Mouse (Mus musculus) lung, postnatal 10 days (tissue): ENCODE measurements around the gene Scrn1.
A peak's percentile ranks its signal among the peaks of the same experiment; 100 is the strongest.

ENCODE experiments used
- DNase-seq: peaks from one replicate; pipeline ENCODE4 v3.0.0; 2021

The Scrn1 gene

DNA sequence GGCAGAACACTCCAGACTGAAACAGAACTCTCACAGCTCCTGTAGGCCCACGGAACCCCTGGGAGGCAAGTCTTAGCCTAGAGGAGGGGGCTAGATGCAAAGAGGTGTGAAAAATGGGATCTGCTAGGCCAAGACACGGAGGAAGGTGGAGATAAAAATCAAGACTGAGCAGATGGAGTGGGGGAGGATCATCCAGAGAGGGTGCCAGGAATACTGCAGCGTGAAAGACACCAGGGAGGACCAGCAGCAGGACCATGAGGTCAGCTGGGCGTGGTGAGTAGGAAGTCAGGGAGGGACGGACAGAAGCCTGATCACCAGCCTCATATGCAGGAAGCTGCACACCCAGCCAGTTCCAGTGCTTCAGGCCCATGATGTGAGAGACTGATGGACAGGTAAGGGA, 47.5 kb downstream of the Scrn1 start:
- DNase-seq, result no peak

DNA sequence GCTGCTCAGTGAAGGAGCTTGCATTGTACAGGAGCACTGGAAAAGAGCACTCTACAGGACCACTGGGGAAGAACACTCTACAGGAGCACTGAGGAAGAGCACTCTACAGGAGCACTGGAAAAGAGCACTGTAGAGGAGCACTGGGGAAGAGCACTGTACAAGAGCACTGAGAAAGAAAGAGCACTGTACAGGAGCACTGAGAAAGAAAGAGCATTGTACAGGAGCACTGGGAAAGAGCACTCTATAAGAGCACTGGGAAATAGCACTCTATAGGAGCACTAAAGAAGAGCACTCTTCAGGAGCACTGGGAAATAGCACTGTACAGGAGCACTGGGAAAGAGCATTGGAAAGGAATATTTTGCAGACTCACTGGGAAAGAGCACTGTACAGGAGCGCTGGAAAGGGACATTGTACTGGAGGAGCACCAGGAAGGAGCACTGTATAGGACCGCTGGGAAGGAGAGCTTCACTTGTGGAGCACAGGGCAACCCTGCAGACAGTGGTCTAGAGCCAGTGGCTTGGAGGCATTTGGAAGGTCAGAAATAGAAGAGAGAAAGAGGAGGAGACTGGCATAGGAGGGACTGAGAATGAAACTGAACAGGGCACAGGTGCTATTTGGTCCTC, 49.7 kb downstream of the Scrn1 start:
- DNase-seq, result no peak

DNA sequence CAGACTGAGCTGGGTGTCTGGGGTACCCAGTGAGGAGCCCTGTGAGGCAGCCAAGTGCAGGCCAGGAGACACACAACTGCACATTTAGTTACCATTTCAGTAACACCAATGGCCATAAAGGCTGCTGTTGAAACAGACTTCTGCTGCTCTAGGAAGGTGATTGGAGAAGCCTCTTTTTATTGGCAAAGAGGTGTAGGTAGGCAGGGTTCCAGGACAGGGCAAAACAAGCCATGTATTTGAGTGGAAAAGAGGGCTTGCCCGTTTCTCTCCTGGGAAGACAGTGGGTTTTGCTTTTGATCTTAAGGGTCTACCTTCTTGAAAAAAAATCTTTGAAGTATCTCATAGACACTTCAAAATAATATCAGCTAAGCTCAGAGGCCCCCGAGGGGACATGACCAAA, 54.0 kb downstream of the Scrn1 start:
- DNase-seq, result no peak

DNA sequence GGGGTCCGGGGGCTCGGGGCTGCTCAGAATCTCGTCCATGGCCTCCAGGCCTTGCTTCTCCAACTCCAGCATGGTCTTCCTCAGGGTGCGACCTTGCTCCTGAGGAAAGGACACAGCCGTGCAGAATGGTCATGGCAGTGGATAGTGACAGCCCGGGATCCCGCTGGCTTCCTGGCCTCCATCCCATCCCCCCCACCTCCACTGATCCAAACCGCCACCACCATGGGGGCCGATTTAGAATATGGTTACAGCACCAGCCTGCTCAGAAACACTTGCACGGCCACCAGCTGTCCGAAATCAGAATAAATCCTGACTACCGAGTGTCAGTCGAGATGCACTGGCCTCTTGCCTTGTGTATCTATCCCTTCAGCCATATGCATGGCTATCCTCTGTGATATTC, 57.0 kb downstream of the Scrn1 start:
- no peak for DNase-seq

DNA sequence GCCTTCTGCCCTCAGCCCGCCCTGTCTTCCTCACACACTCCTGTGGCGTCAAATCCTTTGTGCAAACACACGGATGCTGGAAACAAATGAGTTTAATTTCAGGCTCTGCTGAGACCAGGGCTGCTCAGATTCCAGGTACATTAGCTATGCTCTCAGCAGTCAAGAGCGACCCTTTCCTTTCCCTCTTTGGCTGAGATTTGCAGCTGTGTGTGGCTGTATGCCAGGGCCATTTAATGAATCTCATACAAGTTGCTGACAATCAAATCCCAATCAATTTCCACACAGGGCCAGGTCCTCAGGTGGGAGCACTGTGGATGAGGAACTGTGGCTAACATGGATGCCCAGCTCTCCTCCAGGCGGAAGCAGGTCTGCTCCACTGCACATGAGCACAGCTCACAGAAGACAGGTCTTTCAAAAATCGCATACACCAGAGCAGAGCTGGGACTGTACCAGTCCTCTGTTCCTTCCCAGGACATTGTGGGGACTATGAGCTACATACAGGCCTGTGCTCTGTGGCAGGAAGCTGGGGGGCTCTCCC, 58.0 kb downstream of the Scrn1 start:
- no peak for DNase-seq

DNA sequence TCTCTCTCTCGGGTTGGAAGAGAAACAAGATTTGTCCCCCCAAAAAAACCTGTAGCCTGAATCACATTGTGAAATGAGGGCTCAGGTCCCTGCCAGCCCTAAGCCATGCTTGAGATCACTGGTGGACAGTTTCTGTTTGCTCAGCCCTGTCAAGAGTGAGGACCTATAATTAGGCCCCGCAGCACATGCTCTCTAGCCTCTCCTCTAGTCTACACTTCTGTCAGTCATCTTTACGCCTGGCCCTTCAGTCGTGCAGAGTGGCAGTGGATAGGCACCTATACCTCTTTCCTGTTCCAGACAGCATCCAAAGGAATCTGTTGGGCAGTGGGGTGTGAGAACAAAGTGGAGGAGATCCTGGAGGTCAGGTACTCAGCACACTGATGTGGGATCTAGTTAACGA, 58.5 kb downstream of the Scrn1 start:
- DNase-seq, result no peak

DNA sequence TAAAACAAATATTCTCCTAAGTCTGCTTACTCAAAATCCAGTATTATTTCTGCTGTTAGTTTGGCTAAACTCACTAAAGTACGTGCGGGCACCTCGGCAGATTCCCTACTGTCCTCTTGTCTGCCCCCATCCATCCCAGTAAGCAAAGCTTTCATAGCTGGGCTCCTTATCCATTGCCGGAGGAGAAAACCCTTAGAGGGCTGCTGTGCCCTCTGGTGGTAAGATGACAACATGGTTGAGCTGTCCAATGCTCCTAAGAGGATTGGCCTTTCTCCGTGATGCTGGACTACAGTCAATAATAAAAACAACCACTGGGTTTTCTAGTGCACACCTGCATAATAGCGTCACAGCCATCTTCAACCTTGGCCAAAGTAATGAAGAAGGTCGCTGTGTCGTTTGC, 59.3 kb downstream of the Scrn1 start:
- DNase-seq, result peak; percentile 80

DNA sequence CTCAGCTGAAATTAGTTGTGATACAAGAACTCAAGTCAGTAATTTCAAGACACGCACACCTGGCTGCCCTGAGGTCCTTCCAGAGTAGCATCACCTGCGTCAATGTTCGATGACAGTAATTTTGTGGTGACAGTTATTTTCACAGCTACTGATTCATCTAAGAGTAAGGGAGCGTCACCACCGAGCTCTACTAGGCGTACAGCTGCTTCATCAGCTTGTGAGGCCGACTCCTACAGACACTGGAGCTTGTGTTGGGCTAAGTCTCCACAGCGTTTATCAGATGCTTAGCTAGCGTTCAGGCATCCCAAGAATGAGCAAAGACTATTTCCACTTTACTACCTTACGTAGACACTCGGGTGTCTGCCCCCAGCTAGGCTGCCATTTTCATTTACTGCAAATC, 60.0 kb downstream of the Scrn1 start:
- no peak for DNase-seq

DNA sequence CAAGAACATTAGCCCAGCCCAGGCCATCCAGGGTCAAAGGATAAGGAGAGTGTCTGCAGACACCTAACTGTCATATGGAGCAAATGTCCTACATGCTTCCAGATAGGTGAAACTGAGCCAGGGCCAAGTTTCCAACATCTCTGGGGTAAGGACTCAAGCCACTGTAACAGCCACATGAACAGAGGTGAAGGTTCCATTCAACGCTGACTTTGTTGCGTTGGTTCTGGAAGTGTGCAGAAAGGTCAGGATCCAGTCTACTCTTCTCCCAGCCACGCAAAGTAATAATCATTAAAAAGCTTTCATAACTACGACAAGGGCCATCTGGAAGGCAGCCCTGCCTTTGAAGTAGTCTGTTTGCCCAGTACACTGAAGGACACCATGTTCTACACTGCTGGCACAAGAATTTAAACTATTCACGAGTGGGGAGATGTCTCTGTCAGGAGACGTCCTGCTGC, 63.6 kb downstream of the Scrn1 start:
- peak; percentile 74 for DNase-seq

DNA sequence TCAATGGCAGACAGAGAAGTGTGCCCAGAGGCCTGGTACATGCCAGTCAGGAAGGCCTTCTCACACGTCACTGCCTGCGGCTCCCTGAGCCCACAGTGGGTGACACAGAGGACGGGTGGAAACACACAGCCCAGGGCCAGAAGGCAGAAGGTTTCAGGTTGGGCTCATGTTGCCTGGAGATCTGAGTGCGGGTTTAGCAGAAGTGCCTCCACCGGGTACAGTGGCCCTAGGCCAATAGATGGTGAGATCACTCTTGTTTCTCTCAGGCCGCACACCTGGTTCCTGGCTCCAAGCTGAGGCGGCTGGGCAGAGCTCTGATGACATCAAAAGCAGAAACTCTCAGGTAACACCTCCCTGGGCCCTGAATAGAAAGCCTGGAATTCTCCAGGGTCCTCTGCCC, 70.1 kb downstream of the Scrn1 start:
- DNase-seq, result no peak

DNA sequence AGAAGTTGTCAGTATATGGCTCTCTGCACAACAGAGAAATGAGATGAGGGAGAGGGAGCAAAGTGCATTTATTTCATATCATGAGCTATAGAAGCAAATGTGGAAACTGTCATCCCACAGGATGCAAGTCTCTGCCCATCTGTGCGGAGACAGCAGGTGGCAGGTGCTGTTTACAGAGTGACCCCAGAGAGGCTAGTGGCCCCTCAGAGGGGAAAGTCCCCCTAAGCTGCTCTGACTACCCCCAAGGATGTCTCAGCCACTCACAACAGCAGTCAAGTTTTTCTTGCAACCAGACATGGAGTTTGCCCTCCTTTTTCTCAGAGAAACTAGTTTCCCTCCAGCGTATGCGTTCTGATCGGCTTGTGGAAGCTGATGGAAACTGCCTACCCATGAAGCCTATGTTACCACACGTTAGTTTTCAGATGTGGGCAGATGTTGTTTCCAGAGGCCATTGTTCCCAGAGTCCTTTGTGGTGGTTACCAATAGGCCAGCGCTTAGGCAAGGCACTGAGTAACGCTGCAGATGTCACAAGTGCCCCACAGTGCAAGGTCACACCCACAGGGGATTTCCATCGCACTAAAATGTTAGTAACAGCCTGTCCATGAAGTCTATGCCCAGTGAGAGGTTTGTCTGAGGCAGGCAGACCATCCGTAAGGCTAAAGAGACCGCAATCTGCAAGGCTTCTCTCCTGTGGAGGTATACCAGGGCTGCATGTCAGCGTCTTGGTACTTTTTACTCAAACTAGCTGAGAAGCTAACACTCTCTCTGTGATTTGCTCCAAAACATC, 71.5 kb downstream of the Scrn1 start:
- no peak for DNase-seq

DNA sequence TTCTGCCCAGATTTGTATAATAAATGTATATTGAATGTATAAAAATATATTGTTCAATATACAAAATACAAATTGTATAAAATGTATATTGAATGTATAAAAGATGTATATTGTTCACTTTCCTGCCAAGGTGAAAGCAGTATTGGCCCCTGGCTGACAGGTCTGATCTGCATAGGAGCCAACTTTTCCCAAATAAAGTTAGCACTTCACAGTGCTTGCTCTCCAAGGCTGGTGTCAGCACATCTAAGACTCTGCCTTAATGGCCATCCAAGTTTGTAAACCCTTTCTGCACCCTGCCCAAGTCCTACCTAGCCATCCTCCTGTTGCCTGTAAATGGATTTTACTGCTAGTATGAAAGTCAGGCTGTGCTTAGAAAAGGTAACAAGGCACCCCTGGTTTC, 72.2 kb downstream of the Scrn1 start:
- no peak for DNase-seq

DNA sequence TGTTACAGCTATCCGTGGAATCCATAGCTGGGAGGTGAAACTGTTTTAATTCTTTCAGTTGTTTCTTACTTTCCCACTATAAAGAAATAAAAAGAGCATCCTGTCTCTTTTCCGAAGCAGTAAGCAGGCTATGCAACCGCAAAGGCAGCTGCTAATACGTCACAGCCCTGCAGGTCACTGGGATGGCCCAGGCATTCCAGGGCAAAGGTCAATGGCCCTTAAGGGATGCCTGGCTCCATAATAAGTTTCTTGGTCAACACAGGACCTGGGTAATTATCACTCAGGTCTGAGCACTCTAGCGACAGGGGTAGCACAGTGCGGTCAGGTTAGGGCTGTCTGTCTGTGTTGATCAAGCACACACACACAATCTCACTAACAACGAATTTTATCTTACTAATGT, 75.2 kb downstream of the Scrn1 start:
- no peak for DNase-seq

DNA sequence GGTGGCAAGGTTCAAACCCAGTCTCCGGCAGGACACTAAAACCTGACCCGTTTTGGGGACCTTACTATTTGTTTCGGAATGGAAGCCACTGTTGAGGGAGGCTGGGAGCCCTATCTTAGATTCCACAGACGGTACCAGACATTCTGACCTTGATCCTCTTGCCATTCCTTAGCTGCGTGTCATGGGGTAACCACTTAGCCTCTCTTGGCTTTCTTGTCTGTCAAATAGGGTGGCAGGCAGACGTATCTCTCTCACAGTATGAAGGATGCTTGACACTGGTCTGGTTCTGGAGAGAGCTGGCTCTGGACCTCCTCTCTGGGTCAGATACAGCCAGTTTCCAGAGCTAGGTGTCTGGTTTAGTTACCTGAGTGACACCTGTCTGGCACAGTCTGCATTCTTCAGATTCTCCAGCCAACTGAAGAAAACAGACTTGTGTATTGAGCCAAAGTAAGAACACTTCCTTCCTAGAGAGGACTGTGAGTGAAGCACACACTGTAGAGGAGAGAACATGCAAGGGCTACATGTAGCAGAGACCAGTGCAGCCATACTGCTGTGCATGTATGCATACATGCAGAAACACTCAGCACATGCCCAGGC, 80.2 kb downstream of the Scrn1 start:
- DNase-seq, result no peak

DNA sequence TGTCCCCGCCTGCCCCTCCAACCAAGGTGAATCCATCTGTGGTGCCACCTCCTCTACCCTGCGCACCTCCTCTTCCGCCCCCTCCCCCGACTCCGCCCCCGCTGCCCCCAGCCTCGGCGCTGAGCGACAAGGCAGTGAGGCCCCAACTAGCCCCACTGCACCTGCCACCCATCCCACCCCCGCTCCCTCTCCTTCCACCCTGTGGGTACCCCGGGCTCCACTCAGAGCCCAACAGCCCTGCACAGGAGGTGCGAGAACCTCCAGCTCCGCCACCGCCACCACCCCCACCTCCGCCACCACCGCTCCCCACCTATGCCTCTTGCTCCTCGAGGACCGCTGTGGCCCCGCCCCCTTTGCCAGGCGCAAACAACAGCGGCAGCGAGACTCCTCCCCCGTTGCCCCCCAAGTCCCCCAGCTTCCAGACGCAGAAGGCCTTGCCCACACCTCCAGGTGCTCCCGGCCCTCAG, 80.8 kb downstream of the Scrn1 start:
- peak; percentile 37 for DNase-seq

DNA sequence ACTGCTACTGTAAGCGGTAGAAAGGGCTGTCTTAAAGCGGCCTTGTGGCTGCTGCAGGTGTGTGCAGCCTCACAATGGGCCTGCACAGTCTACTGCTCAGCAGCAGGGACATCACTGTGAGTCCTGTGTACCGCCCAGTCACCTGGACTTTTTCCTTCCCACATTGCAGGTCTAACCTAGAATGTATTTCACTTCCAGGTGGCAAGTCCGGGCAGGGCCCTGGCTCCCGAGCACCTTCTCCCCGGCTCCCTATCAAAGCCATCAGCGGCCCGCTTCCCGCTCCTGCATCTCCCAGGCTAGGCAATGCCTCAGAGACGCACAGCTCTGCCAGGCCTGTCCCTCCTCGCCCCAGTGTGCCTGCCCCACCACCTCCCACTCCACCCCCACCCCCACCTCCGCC, 81.3 kb downstream of the Scrn1 start:
- DNase-seq, result no peak

DNA sequence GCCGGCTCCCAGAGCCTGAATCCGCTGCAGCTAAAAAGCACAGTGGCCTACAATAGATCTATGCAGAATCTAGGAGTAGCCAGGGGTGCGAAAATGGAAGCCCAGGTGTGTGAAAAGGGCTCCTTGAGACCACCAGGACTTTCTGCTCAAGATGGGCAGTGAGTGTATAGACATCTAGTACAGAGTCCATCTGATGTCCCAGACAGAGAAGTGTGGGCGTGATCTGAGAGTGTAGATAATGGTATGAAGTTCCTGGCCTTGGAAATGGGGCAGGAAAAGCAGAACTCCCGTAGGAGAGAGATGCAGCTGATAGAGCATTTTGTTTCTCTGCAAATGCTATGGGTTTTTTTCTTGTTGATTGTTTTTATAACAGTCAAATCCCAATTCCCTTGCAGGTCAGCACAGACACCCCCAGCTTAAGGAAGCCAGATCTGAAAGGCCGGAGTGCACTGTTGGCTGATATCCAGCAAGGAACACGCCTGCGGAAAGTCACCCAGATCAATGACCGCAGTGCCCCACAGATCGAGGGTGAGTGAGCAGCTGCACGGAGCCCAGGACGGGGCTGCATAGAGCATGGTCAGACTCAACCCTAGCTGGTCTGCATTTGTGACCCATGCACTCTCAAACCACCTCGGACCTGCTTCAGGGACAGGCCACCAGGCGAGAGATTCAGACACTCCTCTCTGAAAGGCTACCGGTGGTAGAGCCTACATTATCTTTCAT, 84.7 kb downstream of the Scrn1 start:
- no peak for DNase-seq

DNA sequence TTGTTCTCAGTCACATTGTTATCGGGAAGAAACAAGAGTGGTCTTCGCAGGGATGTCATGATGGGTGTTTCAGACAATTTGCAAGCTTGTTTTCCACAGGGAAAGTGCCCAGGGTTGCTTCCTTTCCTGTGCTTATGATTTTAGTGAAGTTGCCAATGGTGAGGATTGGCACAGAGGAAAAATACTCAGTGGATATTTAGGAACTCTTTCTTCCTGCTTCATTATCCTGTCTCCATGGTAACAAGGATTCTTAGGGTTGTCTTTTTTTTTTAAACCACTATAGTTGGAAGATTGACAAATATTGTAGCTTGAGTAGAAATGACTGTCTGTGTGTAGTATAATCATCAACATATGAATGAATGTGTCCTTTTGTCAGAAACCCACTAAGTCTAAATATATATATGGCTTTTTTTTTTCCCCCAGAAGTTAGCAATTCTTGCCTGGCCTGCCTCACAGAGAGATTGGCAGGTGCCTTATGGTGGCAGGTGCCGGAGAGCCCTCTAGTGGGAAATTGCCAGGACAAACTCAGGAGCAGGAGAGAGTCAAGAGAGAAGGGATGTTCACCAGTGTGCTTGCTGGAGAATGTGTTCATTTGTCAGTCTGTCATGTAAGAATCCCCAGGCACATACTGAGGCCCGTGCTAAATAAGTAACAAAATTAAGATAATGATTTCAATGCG, 87.5 kb downstream of the Scrn1 start:
- peak; percentile 41 for DNase-seq

DNA sequence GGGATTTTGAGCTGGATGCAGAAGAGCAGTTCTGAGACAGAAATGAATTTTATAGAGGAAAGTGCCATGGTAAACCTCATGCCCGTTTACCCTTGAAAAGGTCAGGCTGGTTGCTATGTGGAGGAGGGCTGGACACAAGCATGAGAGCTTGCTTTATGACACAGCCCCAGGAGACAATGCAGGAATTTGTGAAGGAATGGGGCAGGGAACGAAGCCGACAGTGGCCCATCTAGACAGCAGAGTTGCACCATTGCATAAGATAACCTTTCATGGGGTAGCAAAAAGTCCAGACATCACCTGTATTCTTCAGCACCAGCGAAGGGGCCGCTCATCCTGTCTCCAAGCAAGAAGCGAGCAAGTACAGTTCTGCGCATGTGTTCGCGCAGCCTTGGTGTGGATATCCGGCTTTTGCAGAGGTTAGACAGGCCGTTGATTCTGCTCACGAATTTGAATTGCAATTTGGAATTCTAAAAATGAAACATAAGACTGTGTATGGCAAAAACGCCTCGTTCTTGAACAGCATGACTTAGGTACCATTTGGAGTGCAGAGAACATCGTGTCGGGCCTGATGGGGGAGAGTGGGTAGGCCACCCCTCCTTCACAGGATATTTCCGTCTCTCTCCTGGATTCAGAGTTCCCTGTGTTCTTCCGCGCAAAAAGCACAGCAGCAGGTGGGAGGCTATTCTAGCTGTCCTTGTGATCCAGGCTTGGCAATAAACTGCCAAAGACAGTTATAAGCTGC, 90.2 kb downstream of the Scrn1 start:
- DNase-seq, result no peak

DNA sequence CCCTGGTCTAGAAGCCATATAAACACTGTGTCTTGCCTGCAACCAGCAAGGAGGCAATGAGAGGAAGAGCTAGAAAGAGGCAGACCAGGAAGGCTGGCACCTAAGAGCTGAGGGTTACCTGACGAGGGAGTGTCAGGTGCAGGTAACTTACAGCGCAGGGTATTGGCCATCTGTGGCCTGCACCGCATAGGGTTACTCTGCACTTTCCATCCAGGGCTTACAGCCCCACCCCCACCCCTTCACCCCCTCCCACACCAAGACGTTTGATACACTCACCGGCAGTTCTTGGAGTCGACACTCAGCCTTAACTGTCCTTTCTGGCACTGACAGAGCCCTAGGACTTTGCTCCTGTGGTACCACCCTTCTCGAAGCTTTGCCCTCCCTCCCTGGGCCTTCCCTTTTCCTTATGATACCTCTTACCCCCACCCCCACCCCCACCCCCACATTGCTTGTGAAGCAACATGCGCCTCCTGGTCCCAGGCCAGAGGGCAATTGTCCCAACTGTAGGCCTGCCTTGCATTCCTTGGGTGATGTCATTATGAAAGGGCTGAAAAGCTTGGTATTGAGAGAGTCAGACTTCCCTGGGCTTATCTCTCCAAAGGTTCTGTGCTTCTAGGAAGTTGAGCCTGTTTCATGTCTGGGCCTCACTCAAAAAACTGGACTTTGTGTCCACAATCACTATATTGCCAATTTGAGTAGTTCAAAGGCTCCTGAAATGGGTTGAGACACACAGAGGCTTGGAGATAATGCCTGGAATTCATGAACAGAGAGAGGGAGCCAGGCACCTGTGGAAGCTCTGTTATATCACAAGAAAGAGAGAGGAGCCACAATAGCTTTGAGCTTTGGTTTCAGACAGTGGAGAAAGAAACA, 93.2 kb downstream of the Scrn1 start:
- DNase-seq, result peak; percentile 66

DNA sequence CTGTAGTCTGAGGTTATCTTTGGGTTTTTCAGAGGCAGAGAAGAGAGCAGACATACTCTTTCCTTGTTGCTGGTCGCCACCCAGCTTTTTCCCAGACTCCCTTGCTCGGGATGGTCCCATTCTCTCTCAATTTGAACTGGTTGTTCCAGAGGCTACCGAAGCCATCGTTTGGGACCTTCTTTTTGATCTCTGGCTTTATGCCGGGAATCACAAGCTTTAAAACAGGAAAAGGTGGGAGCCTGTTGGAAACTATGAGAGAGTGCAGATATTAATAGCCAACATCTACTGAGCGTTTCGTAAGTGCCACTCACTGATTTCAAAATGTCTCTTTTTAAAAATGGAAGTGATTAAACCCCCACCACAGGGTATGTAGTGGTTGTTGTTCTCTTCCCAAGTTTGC, 94.4 kb downstream of the Scrn1 start:
- DNase-seq, result no peak
